Mouse (Mus musculus) limb, embryonic 10.5 days (tissue): ENCODE results near the gene Mapk6. TPM values are rescaled to one million over a fixed set of nuclear protein-coding genes. Genes with fewer than 3 reads are reported as not detected.

Experiments
- DNase-seq: peaks from one replicate; pipeline ENCODE4 v3.0.0-alpha.2; 2017; ENCODE audit warnings: low spot score
- H3K27ac ChIP-seq: fragments of 300-500 bp; sonication (generic); 2 replicates; pipeline ENCODE4 v1.5.1; 2016; ENCODE audit warnings: mild to moderate bottlenecking
- H3K27me3 ChIP-seq: fragments of 300-500 bp; sonication (generic); 2 replicates; pipeline ENCODE4 v1.6.1; 2016; ENCODE audit warnings: low read depth, mild to moderate bottlenecking; ENCODE audit not compliant: poor library complexity, severe bottlenecking
- H3K36me3 ChIP-seq: fragments of 300-500 bp; sonication (generic); 2 replicates; pipeline ENCODE4 v1.6.1; 2016; ENCODE audit warnings: mild to moderate bottlenecking, moderate library complexity
- H3K4me1 ChIP-seq: fragments of 300-500 bp; sonication (generic); 2 replicates; pipeline ENCODE4 v1.6.1; 2016
- H3K4me3 ChIP-seq: fragments of 300-500 bp; sonication (generic); 2 replicates; pipeline ENCODE4 v1.5.1; 2016; ENCODE audit warnings: mild to moderate bottlenecking, moderate library complexity
- H3K9me3 ChIP-seq: fragments of 300-500 bp; sonication (generic); replicated peaks from 2 replicates; pipeline ENCODE4 v1.6.1; 2016; ENCODE audit warnings: mild to moderate bottlenecking
- WGBS: fragments of 180-500 bp; shearing (Covaris S2); methylation state at CpG from one replicate; pipeline ENCODE4 v1.1.7; 2016; 5-methylcytosine and 5-hydroxymethylcytosine counted together
- polyA plus RNA-seq: library from polyadenylated mRNA; unstranded; fragments of >200 nt; fragmentation: Nextera tagmentation; extraction: Ambion mirVana; gene quantifications from 2 replicates; pipeline ENCODE4 v1.2.1, GENCODE M21; 2016

Mapk6 gene
- polyA plus RNA-seq, 1 experiment from 2014 or later = 146 TPM

GRCm38 (mm10) chr9:75322099-75322885 is 87.5 kb downstream of the Mapk6 start:
- DNase-seq = no peak
- no peaks in the 10 kb centered on the region for H3K36me3 ChIP-seq
- WGBS = 80% methylated on average over 13 of the region's 13 CpGs
- H3K4me3 ChIP-seq = no peak overlapping the region
- no peak overlapping the region for H3K27ac ChIP-seq
- H3K27me3 ChIP-seq = no peaks in the 10 kb centered on the region
- no peaks in the 10 kb centered on the region for H3K9me3 ChIP-seq
- H3K4me1 ChIP-seq = peaks cover 6% of the 10 kb centered on the region

DNA sequence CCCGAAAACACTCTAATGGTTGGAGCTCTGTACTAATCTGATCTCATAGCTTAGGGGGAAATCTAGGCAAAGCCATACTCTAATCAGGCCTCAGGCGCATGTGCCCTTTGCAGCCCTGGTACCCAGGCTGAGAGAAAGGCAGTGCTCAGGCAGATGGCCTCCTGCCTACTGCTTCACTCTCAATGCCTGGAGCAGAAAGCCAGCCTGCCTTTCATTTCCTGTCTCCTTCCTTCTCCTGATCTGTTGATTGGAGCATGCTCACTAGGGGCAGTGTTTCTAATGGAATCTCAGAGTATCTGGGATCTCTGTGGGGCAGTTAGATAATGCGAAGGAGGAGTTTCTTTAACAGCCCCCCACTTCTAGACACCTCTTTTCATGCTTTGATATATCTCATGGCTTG is 90.4 kb downstream of the Mapk6 start:
- H3K27ac ChIP-seq = no peak overlapping the region
- H3K4me3 ChIP-seq = no peak overlapping the region
- no peaks in the 10 kb centered on the region for H3K9me3 ChIP-seq
- H3K36me3 ChIP-seq = no peaks in the 10 kb centered on the region
- H3K4me1 ChIP-seq = peaks cover 20% of the 10 kb centered on the region
- no peaks in the 10 kb centered on the region for H3K27me3 ChIP-seq
- no peak for DNase-seq
- WGBS = 76% methylated on average over 3 of the region's 3 CpGs

Other genes starting within 250 kb of the Mapk6 start
- 0.41 and 0.58 TPM in 2 replicates for gene Myo5c, start 178.0 kb downstream of the Mapk6 start, polyA plus RNA-seq
- gene Gnb5, start 103.7 kb downstream of the Mapk6 start, polyA plus RNA-seq = 14.3 and 17.8 TPM in 2 replicates
- gene Bcl2l10, start 62.2 kb downstream of the Mapk6 start, polyA plus RNA-seq = not detected in 2 replicates
- gene Leo1, start 31.5 kb upstream of the Mapk6 start, polyA plus RNA-seq = 49.4 and 58.3 TPM in 2 replicates
- gene Tmod3, start 149.7 kb upstream of the Mapk6 start, polyA plus RNA-seq = 102 and 106 TPM in 2 replicates
- gene Tmod2, start 201.3 kb upstream of the Mapk6 start, polyA plus RNA-seq = 21.1 and 21.6 TPM in 2 replicates
- gene Lysmd2, start 215.7 kb upstream of the Mapk6 start, polyA plus RNA-seq = 13.6 and 14.9 TPM in 2 replicates